Mouse (Mus musculus) testis, adult 2 months (tissue): ENCODE measurements around the gene Foxp1.

ENCODE experiments used
- CTCF ChIP-seq: fragments of 200-500 bp; IDR thresholded peaks from 2 replicates; pipeline ENCODE4 v1.5.1; 2012; ENCODE audit warnings: low read depth, mild to moderate bottlenecking, inconsistent platforms, low read length, moderate library complexity; ENCODE audit not compliant: control insufficient read depth, insufficient read depth, insufficient replicate concordance
- POLR2A ChIP-seq: fragments of 200-500 bp; IDR thresholded peaks from 2 replicates; pipeline ENCODE4 v1.6.1; 2012; ENCODE audit warnings: low read depth, mild to moderate bottlenecking, inconsistent platforms, low read length, moderate library complexity; ENCODE audit not compliant: control insufficient read depth

DNA sequence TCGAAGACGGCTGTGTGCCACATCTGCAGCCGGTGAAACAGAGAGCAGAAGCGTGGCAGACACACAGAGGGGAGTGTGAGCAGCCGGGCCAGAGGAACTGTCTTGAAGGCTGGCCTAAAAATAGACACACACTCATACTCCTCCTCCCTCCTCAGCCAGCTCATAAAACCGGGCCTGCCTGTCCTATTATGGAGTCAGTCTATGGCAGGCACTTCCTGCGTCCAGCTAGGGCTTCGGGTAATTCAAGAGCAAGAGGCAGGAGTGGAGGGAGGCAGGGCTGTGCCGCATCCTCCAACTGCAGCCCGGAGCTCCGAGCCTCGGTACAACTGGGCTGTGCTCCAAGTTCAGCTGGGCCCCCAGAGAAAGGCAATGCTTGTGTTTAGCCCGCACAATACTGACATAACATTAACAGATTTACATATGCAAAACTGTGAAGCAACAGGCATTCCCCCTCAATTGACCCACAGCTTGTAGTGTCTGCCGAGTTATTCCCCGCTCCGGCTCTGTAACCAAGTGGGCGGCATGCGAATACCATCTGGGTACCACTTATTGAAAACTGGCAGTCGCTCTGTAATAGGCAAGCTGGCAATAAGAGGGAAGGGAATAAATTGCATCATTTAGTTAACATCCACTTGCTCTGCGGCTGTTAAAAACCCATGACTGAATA, 37.2 kb downstream of the Foxp1 start:
- TF ChIP-seq CTCF (no peak), POLR2A (no peak)
